Mouse (Mus musculus) urinary bladder, adult 2 months (tissue): Measurements from ENCODE around the gene Tap1. TPM values are rescaled to one million over a fixed set of nuclear protein-coding genes. Genes with fewer than 3 reads are reported as not detected.
"Not testable (repeated sequence)": the region's sequence is repeated elsewhere in the genome, so short reads cannot be mapped to it uniquely, and the experiment has no call there.

Experiments used
- DNase-seq: peaks from one replicate; pipeline ENCODE4 v3.0.0; 2022; ENCODE audit warnings: low spot score
- polyA plus RNA-seq: library from polyadenylated mRNA; depleted of rRNA; stranded (reverse); fragments of >200 nt; gene quantifications from 2 replicates; pipeline ENCODE4 v1.2.3, GENCODE M21; 2012

Gene Tap1
- polyA plus RNA-seq, 1 experiment = 29.5 TPM

DNA sequence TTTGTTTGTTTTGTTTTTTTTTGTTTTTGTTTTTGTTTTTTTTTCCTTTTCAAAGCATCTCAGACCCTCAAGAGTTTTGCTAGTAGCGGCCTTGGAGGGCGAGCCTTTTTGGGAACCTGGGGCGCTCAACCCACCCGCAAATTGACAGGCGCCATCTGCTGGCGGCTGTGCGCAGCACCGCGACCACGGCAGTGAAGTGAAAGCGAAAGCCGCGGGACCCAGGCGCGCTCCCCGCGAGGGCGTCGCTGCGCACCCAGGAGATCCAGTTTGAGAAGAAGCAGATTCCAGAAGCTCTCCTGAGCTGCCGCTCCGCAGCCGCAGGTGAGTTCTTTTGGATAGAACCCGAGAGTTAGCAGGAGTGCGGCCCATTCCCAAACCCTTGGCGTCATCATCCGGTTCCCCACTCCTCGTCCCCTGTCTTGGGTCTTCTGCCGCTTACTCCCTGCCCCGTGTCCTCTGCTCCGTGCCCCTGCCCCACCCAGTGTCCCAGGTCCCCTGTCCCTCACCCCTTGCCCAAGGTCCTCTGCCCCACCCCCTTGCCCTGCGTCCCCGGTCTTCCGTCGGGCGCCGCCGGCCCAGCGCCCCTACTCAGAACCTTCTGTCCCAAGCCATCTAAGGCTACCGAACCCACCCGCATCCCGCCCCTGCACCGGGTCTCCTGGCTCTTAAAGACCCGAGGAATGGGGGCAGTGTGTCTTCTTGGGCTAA lies 17.1 kb downstream of the Tap1 start:
- DNase-seq = peak; percentile 80

DNA sequence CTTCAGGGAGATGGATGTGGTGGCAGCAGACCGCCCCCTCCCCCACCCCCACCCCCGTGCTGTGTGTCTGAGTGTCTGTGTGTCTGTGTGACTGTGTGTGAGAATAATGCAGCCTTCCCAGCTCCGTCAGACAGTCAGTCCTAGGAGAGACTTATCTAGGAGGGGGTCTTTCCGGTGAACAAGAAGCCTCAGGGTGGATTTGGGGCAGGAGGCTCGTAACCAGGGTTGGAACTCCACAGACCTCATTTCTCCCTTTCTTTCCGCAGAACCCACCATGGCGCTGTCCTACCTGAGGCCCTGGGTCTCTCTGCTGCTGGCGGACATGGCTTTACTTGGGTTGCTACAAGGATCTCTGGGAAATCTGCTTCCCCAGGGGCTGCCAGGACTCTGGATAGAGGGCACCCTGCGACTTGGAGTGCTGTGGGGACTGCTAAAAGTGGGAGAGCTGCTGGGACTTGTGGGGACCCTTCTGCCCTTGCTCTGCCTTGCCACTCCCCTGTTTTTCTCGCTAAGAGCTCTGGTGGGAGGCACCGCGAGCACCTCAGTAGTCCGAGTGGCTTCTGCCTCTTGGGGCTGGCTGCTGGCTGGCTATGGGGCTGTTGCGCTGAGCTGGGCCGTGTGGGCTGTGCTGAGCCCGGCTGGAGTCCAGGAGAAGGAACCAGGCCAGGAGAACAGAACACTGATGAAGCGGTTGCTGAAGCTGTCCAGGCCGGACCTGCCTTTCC lies 17.8 kb downstream of the Tap1 start:
- DNase-seq = no peak

DNA sequence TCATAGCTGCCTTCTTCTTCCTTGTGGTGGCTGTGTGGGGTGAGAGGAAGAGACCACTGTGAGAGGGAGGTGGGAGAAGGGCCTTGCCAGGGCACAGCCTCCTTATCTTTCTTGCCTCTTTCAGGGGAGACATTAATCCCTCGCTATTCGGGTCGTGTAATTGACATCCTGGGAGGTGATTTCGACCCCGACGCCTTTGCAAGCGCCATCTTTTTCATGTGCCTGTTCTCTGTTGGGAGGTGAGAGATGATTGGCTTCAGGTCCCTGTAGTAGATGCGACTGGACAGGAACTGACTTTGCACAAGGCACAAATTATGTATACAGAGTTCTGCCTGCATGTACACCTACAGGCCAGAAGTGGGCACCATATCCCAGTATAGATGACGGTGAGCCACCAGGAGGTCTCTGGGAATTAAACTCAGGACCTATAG lies 18.4 kb downstream of the Tap1 start:
- DNase-seq = no peak

DNA sequence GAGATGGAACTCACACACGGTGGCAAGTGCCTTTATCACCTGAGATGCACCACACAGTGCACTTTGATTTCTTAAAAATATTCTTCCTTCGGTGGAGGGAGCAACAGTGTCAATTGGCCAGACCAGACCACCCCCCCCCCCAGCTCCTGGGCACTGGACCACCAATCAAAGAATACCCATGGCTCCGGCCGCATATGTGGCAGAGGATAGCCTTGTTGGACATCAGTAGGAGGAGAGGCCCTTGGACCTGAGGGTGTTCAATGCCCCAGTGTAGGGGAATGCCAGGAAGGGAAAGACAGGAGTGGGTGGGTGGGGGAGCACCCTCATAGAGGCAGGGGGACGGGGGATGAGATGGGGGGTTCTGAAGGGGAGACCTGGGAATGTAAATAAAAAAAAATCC lies 19.4 kb downstream of the Tap1 start:
- DNase-seq = no peak

DNA sequence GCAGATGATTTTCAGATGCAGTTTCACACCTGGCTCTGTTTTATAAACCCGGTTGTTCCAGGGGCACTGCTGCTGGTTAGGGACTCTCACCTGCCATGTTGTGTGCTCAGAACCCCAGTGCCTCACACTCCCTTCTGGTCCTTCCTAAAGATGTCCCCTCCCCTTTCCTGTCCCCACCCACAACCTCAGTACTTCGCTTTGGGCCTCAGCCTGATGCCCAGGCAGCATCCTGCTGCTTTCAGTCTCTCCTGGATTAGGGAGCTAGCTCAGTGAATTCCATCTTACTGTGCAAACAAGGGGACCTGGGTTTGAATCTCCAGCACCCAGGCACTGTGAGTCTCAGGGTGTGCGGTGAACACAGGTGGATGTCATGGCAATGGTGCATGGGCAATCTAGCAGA lies 20.1 kb downstream of the Tap1 start:
- no peak for DNase-seq

DNA sequence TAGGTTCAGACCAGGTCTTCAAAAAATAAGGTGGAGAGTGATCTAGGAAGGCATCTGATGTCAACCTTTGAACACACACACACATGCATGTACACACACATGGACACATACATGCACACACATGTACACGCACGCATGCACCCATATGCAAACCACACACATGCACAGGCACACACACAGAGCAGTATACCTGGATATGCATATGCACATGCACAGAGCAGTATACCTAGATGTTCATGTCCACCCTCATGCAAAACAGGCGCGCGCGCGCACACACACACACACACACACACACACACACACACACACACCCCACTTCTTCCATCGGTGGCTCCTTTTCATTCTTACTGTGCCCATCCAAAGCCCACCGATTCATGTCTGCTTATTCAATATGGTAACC lies 20.5 kb downstream of the Tap1 start:
- DNase-seq = no peak

DNA sequence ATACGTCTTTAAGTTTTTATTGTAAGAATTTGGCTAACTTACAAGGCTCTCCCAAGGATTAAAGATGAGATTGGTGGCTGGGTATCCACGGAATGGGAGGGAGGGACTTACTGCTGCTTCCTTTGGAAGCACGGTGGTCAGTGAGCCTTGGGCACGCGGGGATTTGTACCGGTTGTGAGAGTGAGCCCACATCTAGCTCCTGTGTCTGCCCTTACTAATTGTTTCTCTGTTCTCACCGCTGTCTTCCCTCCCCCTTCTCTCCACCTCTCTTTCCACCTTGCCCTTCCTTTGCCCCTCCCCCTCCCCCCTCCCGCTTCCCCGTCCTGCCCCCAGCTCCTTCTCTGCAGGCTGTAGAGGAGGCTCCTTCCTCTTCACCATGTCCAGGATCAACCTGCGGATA lies 21.1 kb downstream of the Tap1 start:
- no peak for DNase-seq

DNA sequence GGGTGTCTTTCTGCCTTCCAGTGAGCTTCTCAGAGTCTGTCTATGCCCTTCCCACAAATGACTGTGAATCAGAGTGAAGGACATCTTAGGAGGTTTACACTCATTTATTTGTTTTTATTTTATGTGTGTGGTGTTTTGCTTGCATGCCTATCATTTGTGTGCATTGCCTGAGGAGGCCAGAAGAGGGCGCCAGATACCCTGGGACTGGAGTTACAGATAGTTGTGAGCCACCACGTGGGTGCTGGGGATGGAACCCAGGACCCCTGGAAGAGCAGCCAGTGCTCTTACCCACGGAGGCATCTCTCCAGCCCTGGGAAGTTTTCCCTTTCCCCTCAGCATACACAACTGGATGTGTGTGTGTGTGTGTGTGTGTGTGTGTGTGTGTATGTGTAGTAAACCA lies 22.3 kb downstream of the Tap1 start:
- DNase-seq = no peak

DNA sequence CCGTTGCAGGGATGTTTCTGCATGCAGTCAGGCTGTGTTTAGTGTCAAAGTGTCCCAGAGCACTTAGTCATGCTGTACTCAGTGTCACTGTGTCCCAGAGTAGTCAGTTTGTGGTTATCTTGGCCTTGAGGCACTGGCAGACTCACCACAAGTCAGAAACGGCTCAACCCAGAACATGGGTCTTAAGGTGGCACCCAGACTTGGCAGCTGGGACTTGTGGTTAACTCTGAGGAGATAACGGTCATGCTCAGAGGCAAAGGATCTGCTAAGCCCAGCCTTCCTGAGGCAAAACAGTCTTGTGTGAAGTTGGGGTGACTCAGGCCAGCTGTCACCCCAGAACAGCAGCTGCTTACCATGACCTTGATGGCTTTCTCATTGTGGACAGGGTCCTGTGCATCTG lies 23.2 kb downstream of the Tap1 start:
- no peak for DNase-seq

DNA sequence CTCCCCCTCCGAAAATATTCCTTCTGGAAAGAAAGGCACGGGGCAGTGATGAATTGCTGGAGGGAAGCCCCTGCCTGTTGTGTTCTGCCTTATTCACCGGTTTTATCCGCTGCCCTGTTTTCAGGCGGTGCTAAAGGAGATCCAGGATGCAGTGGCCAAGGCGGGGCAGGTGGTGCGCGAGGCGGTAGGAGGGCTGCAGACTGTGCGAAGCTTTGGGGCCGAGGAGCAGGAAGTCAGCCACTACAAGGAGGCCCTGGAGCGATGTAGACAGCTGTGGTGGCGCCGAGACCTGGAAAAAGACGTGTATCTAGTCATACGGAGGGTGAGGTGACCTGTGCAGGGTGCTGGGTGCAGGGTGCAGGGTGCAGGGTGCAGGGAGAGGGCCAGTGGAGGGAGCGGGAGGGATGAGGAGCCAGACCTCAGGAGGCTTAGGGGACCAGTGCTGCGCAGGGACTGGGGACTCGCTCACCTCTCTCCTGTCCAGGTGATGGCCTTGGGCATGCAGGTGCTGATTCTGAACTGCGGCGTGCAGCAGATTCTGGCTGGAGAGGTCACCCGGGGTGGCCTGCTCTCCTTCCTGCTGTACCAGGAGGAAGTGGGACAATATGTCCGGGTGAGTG lies 24.5 kb downstream of the Tap1 start:
- no peak for DNase-seq

DNA sequence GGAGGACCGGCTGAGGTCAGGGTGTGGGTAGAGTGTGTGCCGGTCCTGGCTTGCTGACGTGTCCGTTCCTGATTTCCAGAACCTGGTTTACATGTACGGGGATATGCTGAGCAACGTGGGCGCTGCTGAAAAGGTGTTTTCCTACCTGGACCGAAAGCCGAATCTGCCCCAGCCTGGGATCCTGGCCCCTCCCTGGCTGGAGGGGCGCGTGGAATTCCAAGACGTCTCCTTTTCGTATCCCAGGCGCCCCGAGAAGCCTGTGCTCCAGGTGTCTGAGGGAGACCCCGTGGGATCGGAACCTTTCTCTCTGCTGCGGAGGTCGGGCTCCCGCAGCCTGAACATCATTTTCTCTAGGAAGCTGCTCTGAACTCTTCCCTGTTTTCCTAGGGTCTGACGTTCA lies 26.6 kb downstream of the Tap1 start:
- DNase-seq = no peak

DNA sequence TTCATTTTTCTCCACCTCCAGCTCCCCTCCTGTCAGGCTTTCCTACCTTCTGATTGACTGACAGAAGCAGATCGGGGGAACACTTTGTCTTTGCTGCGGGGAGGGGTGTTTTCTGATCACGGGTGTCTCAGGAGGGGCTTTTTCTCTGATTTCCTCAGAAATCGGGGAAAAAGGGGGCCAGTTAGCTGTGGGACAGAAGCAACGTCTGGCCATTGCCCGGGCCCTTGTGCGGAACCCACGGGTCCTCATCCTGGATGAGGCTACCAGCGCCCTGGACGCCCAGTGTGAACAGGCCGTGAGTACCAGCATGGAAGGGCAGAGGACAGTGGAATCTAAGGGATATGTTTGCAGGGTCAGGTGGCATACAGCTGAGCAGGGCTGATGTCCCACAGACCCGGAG lies 27.8 kb downstream of the Tap1 start:
- DNase-seq = no peak

DNA sequence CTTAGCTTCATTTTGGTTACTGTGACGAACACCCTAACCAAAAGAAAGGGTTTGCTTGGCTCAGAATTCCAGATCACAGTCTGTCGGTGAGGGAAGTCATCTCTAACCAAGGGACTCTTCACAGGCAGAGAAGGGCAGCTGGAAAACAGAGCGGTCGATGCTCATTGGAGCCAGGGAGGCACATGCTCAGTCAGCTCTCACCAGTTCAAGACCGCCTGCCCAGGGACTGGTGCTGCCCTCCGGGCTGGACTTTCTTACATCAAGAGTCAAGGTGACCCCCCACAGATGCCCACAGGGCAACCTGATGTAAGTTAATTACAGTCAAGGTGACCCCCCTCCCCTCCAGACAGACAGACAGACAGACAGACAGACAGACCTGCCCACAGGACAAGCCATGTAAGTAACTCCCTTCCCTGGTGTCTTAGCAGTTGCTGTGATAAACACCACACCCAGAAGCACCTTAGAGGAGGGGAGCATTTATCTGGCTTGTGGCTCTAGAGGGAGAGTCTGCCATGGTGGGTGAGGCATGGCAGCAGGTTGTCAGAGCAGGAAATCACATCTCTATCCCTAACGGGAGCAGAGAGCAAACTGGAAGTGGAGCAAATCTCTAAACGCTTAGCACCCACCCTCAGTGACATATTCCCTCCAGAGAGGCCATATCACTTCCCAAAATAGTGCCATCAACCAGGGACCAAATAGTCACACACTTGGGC lies 30.0 kb downstream of the Tap1 start:
- DNase-seq = no peak

DNA sequence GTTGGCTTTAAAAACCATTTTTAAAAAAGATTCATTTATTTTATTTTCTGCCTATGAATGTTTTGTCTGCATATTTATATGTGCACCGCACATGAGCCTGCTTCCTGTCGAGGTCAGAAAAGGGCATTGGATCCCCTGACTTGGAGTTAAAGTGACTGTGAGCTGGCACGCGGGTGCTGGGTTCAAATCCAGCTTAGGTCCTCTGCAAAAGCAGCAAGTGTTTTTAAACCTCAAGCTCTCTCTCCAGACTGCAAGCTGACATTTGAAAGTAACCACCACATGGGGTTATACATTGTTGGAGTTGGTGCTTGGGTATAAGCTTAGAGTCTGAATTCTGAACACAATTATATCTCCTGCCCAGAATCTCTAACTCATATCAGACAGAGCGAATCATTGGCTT lies 30.6 kb downstream of the Tap1 start:
- DNase-seq = no peak

DNA sequence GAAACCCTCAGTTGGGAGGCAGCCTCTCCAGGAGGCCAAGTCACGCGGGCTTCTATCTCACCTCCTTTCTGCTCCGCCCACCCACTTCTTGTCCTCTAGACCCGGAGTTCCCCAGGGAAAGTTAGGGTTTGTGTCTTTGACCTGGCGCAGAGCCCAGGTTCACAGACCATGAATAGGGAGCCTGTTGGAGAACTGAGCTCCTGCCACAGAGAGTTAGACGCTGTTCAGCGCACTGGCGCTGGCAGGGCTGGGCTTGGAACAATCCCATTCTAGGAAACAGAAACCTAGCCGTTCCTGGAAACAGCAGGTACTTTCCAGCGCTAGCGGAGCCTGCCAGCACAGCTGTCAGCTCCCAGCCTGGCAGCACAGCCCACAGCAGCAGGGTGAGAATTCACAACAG lies 31.3 kb downstream of the Tap1 start:
- no peak for DNase-seq

DNA sequence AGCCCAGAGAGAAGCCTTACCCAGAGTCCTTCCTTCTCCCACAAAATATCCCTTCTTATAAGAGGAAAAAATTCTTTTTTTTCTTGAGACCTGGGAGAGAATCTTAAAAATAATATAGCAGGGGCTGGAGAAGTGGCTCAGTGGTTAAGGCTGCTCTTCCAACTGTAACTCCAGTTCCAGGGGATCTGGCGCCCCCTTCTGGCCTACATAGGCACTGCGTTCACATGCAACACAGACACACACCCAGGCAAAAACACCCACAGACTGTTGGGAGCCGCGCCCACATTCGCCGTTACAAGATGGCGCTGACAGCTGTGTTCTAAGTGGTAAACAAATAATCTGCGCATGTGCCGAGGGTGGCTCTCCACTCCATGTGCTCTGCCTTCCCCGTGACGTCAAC lies 31.7 kb downstream of the Tap1 start:
- not testable (repeated sequence) for DNase-seq

DNA sequence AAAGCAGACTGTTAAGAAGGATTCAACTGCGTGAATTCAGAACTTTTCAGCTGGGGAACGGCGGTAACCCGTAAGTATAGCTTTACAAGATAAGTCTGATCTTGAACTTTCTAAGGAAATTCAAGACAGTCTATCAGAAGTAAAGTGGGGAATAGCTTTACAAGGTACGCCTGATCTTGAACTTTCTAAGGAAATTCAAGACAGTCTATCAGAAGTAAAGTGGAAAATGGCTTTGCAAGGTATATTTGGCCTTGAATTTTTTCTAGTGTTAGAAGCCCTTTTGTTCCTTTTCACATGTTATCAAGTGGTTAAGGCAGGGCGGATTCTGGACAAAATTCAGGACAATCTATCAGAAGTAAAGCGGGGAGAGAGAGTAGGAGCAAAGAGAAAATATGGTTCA lies 32.4 kb downstream of the Tap1 start:
- DNase-seq = not testable (repeated sequence)

DNA sequence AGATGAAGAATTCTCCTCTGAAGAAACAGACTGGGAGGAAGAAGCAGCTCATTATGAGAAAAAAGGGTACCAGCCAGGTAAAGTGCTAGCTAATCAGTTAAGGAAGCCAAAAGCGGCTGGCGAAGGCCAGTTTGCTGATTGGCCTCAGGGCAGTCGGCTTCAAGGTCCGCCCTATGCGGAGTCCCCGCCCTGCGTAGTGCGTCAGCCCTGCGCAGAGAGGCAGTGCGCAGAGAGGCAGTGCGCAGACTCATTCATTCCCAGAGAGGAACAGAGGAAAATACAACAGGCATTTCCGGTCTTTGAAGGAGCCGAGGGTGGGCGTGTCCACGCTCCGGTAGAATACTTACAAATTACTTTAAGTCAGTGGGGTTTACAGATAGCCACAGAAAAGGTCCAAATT lies 33.0 kb downstream of the Tap1 start:
- DNase-seq = not testable (repeated sequence)

DNA sequence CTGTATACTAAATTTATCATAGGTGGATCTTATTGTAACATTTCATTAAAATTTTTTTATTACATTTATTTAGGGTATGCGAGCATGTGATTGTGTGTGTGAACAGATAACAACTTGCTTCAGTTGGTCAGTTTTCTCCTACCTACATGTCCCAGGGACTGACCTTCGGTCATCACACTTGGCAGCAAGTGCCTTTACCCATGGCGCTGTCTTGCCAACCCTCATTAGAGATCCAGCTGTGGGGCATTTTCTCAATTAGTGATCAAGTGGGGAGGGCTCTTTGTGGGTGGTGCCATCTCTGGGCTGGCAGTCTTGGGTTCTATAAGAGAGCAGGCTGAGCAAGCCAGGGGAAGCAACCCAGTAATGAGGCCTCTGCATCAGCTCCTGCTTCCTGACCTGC lies 37.5 kb downstream of the Tap1 start:
- no peak for DNase-seq

DNA sequence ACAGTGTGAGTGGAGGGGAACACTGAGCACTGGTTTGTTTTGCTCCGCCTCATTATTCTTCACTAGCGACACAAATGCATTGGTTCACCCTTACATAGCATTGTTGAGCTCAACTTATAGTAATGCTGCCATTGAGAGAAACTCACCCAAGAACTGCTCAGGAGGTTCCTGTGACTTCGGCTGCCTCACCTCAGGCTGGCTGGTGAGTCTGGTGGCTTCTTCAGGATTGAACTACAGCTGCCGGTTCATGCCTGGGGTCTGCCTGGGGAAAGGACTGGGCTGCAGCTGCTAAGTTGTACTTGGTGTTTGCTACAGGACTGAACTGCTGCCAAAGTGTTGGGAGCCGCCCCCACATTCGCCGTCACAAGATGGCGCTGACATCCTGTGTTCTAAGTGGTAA lies 38.1 kb downstream of the Tap1 start:
- no peak for DNase-seq

DNA sequence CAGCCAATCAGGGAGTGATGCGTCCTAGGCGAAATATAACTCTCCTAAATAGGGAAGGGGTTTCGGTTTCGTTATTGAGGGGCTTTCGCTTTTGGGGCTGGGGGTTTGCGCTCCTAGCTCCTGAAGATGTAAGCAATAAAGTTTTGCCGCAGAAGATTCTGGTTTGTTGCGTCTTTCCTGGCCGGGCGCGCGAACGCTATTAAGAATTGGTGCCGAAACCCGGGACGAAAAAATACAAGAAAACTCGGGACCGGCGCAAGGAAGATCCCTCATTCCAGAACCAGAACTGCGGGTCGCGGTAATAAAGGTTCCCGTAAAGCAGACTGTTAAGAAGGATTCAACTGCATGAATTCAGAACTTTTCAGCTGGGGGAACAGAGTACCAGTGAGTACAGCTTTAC lies 38.6 kb downstream of the Tap1 start:
- not testable (repeated sequence) for DNase-seq

DNA sequence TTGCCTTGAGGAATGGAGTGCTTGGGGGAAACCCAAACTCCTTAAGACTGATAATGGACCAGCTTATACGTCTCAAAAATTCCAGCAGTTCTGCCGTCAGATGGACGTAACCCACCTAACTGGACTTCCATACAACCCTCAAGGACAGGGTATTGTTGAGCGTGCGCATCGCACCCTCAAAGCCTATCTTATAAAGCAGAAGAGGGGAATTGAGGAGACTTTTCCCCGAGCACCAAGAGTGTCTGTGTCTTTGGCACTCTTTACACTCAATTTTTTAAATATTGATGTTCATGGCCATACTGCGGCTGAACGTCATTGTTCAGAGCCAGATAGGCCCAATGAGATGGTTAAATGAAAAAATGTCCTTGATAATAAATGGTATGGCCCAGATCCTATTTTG lies 43.6 kb downstream of the Tap1 start:
- not testable (repeated sequence) for DNase-seq

DNA sequence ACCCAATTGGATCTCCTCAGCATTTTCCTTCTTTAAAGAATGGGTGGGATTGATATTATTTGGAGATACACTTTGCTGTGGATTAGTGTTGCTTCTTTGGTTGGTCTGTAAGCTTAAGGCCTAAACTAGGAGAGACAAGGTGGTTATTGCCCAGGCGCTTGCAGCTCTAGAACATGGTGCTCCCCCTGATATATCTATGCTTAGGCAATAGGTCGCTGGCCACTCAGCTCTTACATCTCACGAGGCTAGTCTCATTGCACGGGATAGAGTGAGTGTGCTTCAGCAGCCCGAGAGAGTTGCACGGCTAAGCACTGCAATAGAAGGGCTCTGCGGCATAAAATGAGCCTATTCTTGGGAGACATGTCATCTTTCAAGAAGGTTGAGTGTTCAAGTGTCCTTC lies 44.7 kb downstream of the Tap1 start:
- not testable (repeated sequence) for DNase-seq
